Mouse (Mus musculus) right cerebral cortex, adult 18-20 months (tissue): ENCODE measurements at regions not wholly inside any gene's neighbourhood (a gene's known extent, or its start where the extent isn't known, plus 50 kb on each side); places are given as distances from the start of the nearest gene placed in this dataset.

ENCODE experiments used
- DNase-seq: peaks from one replicate; pipeline ENCODE4 v3.0.0; 2022; ENCODE audit warnings: mixed read lengths

GRCm38 (mm10) chr14:24833211-24833610 lies 346.3 kb downstream of the Rps24 start:
- DNase-seq: no peak

- no peak for DNase-seq
Observed at GRCm38 (mm10) chr14:24838219-24838618, 351.3 kb downstream of the Rps24 start.

- DNase-seq: no peak
Observed at GRCm38 (mm10) chr14:24839056-24839455, 352.1 kb downstream of the Rps24 start.

- DNase-seq: peak; percentile 87
Observed at GRCm38 (mm10) chr14:24841715-24842496, 355.0 kb downstream of the Rps24 start.

- DNase-seq: no peak
Observed at GRCm38 (mm10) chr14:24843626-24844025, 356.7 kb downstream of the Rps24 start.

GRCm38 (mm10) chr14:24850491-24850890 lies 363.6 kb downstream of the Rps24 start:
- no peak for DNase-seq

GRCm38 (mm10) chr14:24854459-24854858 lies 367.5 kb downstream of the Rps24 start:
- DNase-seq: no peak

- DNase-seq: no peak
Observed at GRCm38 (mm10) chr14:24862171-24862570, 375.2 kb downstream of the Rps24 start.

GRCm38 (mm10) chr14:24862661-24863060 lies 375.7 kb downstream of the Rps24 start:
- DNase-seq: no peak

GRCm38 (mm10) chr14:24863116-24863515 lies 376.2 kb downstream of the Rps24 start:
- DNase-seq: no peak

GRCm38 (mm10) chr14:24865579-24866230 lies 378.8 kb downstream of the Rps24 start:
- no peak for DNase-seq

- no peak for DNase-seq
Observed at GRCm38 (mm10) chr14:24867816-24868215, 380.9 kb downstream of the Rps24 start.

- no peak for DNase-seq
Observed at GRCm38 (mm10) chr14:24868756-24869155, 381.8 kb downstream of the Rps24 start.

- DNase-seq: no peak
Observed at GRCm38 (mm10) chr14:24870246-24870645, 383.3 kb downstream of the Rps24 start.

GRCm38 (mm10) chr14:24871392-24871998 lies 384.6 kb downstream of the Rps24 start:
- DNase-seq: no peak

- DNase-seq: no peak
Observed at GRCm38 (mm10) chr14:24872931-24873330, 386.0 kb downstream of the Rps24 start.

- no peak for DNase-seq
Observed at GRCm38 (mm10) chr14:24873406-24873805, 386.5 kb downstream of the Rps24 start.

- DNase-seq: no peak
Observed at GRCm38 (mm10) chr14:24874426-24875155, 387.7 kb downstream of the Rps24 start.

GRCm38 (mm10) chr14:24875156-24875545 lies 388.2 kb downstream of the Rps24 start:
- no peak for DNase-seq

- DNase-seq: no peak
Observed at GRCm38 (mm10) chr14:24875934-24876333, 389.0 kb downstream of the Rps24 start.

GRCm38 (mm10) chr14:24876508-24876907 lies 389.6 kb downstream of the Rps24 start:
- DNase-seq: no peak

GRCm38 (mm10) chr14:24877853-24878252 lies 390.9 kb downstream of the Rps24 start:
- no peak for DNase-seq

GRCm38 (mm10) chr14:24886164-24886563 lies 399.2 kb downstream of the Rps24 start:
- no peak for DNase-seq
